Mouse (Mus musculus) midbrain, embryonic 10.5 days (tissue): ENCODE measurements around the gene Fntb. TPM values are rescaled to one million over a fixed set of nuclear protein-coding genes. Genes with fewer than 3 reads are reported as not detected.

Experiments
- DNase-seq: peaks from one replicate; pipeline ENCODE4 v3.0.0-alpha.2; 2017; ENCODE audit warnings: low spot score
- H3K27ac ChIP-seq: fragments of 300-500 bp; sonication (generic); replicated peaks from 2 replicates; pipeline ENCODE4 v1.5.1; 2016; ENCODE audit warnings: mild to moderate bottlenecking
- H3K27me3 ChIP-seq: fragments of 300-500 bp; sonication (generic); 2 replicates; pipeline ENCODE4 v1.6.1; 2016; ENCODE audit warnings: low read depth, mild to moderate bottlenecking; ENCODE audit not compliant: poor library complexity, severe bottlenecking
- H3K36me3 ChIP-seq: fragments of 300-500 bp; sonication (generic); 2 replicates; pipeline ENCODE4 v1.6.1; 2016; ENCODE audit warnings: mild to moderate bottlenecking, moderate library complexity
- H3K4me1 ChIP-seq: fragments of 300-500 bp; sonication (generic); 2 replicates; pipeline ENCODE4 v1.6.1; 2016
- H3K4me3 ChIP-seq: fragments of 300-500 bp; sonication (generic); 2 replicates; pipeline ENCODE4 v1.5.1; 2016; ENCODE audit warnings: mild to moderate bottlenecking, moderate library complexity
- H3K9me3 ChIP-seq: fragments of 300-500 bp; sonication (generic); replicated peaks from 2 replicates; pipeline ENCODE4 v1.6.1; 2016; ENCODE audit warnings: mild to moderate bottlenecking
- WGBS: fragments of 180-500 bp; shearing (Covaris S2); methylation state at CpG from one replicate; pipeline ENCODE4 v1.1.7; 2016; 5-methylcytosine and 5-hydroxymethylcytosine counted together
- polyA plus RNA-seq: library from polyadenylated mRNA; unstranded; fragments of >200 nt; fragmentation: Nextera tagmentation; extraction: Ambion mirVana; gene quantifications from 2 replicates; pipeline ENCODE4 v1.2.1, GENCODE M21; 2016

Fntb gene
- polyA plus RNA-seq, 1 experiment from 2014 or later: 49.9 TPM

- H3K4me3 ChIP-seq: no peak overlapping the region
- no peak overlapping the region for H3K27ac ChIP-seq
- H3K36me3 ChIP-seq: peaks cover 3% of the 10 kb centered on the region; the same call in 1 of the 2 replicates
- WGBS: 87% methylated on average over 10 of the region's 10 CpGs
- no peaks in the 10 kb centered on the region for H3K27me3 ChIP-seq
- peaks cover 6% of the 10 kb centered on the region; the same call in 1 of the 2 replicates for H3K4me1 ChIP-seq
- no peaks in the 10 kb centered on the region for H3K9me3 ChIP-seq
- no peak for DNase-seq
These were observed 161.1 kb downstream of the Fntb start for GRCm38 (mm10) chr12:76926338-76926945.

- no peak for DNase-seq
- Histone ChIP-seq H3K36me3 (peaks cover 3% of the 10 kb centered on the region; the same call in 1 of the 2 replicates), H3K4me1 (peaks cover 6% of the 10 kb centered on the region; the same call in 1 of the 2 replicates)
These were observed 161.6 kb downstream of the Fntb start for GRCm38 (mm10) chr12:76927012-76927411.

GRCm38 (mm10) chr12:76927539-76927938, 162.2 kb downstream of the Fntb start:
- no peak for DNase-seq
- 68% methylated on average over 10 of the region's 10 CpGs for WGBS
- Histone ChIP-seq H3K9me3 (no peaks in the 10 kb centered on the region), H3K27me3 (no peaks in the 10 kb centered on the region), H3K36me3 (peaks cover 6% of the 10 kb centered on the region; the same call in 1 of the 2 replicates), H3K4me1 (peaks cover 6% of the 10 kb centered on the region; the same call in 1 of the 2 replicates), H3K4me3 (no peak overlapping the region), H3K27ac (no peak overlapping the region)

More at GRCm38 (mm10) chr12:76927012-76927411, 161.6 kb downstream of the Fntb start:
- H3K4me3 ChIP-seq: no peak overlapping the region
- H3K9me3 ChIP-seq: no peaks in the 10 kb centered on the region
- H3K27ac ChIP-seq: no peak overlapping the region
- no peaks in the 10 kb centered on the region for H3K27me3 ChIP-seq
- 85% methylated on average over 3 of the region's 3 CpGs for WGBS

- Histone ChIP-seq H3K4me3 (no peak overlapping the region), H3K4me1 (peaks cover 6% of the 10 kb centered on the region; the same call in 1 of the 2 replicates), H3K27me3 (no peaks in the 10 kb centered on the region), H3K9me3 (no peaks in the 10 kb centered on the region), H3K36me3 (peaks cover 12% of the 10 kb centered on the region), H3K27ac (no peak overlapping the region)
- WGBS: 63% methylated on average over 6 of the region's 6 CpGs
- DNase-seq: no peak
These were observed 164.8 kb downstream of the Fntb start for GRCm38 (mm10) chr12:76930177-76930576.

- Histone ChIP-seq H3K4me1 (peaks cover 6% of the 10 kb centered on the region; the same call in 1 of the 2 replicates), H3K36me3 (peaks cover 29% of the 10 kb centered on the region), H3K27ac (peak overlapping the region; percentile 38; the same call in 1 of the 2 replicates), H3K27me3 (no peaks in the 10 kb centered on the region), H3K9me3 (no peaks in the 10 kb centered on the region), H3K4me3 (no peak overlapping the region)
- DNase-seq: no peak
- 88% methylated on average over 14 of the region's 14 CpGs for WGBS
These were observed 166.6 kb downstream of the Fntb start for GRCm38 (mm10) chr12:76931739-76932687.

- Histone ChIP-seq H3K4me3 (no peak overlapping the region), H3K4me1 (peaks cover 6% of the 10 kb centered on the region; the same call in 1 of the 2 replicates), H3K27me3 (no peaks in the 10 kb centered on the region), H3K27ac (no peak overlapping the region), H3K36me3 (peaks cover 35% of the 10 kb centered on the region), H3K9me3 (no peaks in the 10 kb centered on the region)
- 88% methylated on average over 6 of the region's 6 CpGs for WGBS
- no peak for DNase-seq
These were observed 167.3 kb downstream of the Fntb start for GRCm38 (mm10) chr12:76932688-76933060.

- DNase-seq: no peak
- peaks cover 53% of the 10 kb centered on the region for H3K36me3 ChIP-seq
- no peak overlapping the region for H3K4me3 ChIP-seq
- peaks cover 4% of the 10 kb centered on the region; the same call in 1 of the 2 replicates for H3K4me1 ChIP-seq
- WGBS: 90% methylated on average over 3 of the region's 3 CpGs
- no peak overlapping the region for H3K27ac ChIP-seq
- H3K27me3 ChIP-seq: no peaks in the 10 kb centered on the region
- no peaks in the 10 kb centered on the region for H3K9me3 ChIP-seq
These were observed 169.0 kb downstream of the Fntb start for GRCm38 (mm10) chr12:76934438-76934837.

- Histone ChIP-seq H3K36me3 (peaks cover 68% of the 10 kb centered on the region), H3K27me3 (no peaks in the 10 kb centered on the region), H3K4me3 (no peak overlapping the region), H3K9me3 (no peaks in the 10 kb centered on the region), H3K27ac (no peak overlapping the region), H3K4me1 (no peaks in the 10 kb centered on the region)
- DNase-seq: no peak
- 93% methylated on average over 10 of the region's 10 CpGs for WGBS
These were observed 170.8 kb downstream of the Fntb start for GRCm38 (mm10) chr12:76936211-76936610.

- Histone ChIP-seq H3K9me3 (no peaks in the 10 kb centered on the region), H3K27ac (no peak overlapping the region), H3K4me3 (no peak overlapping the region), H3K4me1 (no peaks in the 10 kb centered on the region), H3K27me3 (no peaks in the 10 kb centered on the region), H3K36me3 (peaks cover 81% of the 10 kb centered on the region)
- WGBS: 93% methylated on average over 6 of the region's 6 CpGs
- DNase-seq: no peak
These were observed 172.6 kb downstream of the Fntb start for GRCm38 (mm10) chr12:76938013-76938412.

GRCm38 (mm10) chr12:76941524-76941923, 176.1 kb downstream of the Fntb start:
- Histone ChIP-seq H3K4me3 (no peak overlapping the region), H3K27ac (no peak overlapping the region), H3K27me3 (no peaks in the 10 kb centered on the region), H3K9me3 (no peaks in the 10 kb centered on the region), H3K4me1 (no peaks in the 10 kb centered on the region), H3K36me3 (peaks cover 100% of the 10 kb centered on the region)
- DNase-seq: no peak
- 80% methylated on average over 2 of the region's 2 CpGs for WGBS

- no peaks in the 10 kb centered on the region for H3K4me1 ChIP-seq
- H3K27me3 ChIP-seq: no peaks in the 10 kb centered on the region
- H3K36me3 ChIP-seq: peaks cover 100% of the 10 kb centered on the region
- H3K9me3 ChIP-seq: no peaks in the 10 kb centered on the region
- DNase-seq: no peak
- H3K27ac ChIP-seq: no peak overlapping the region
- H3K4me3 ChIP-seq: no peak overlapping the region
- 83% methylated on average over 2 of the region's 2 CpGs for WGBS
These were observed 177.1 kb downstream of the Fntb start for GRCm38 (mm10) chr12:76942476-76942875.

GRCm38 (mm10) chr12:76943046-76943445, 177.7 kb downstream of the Fntb start:
- no peaks in the 10 kb centered on the region for H3K4me1 ChIP-seq
- no peaks in the 10 kb centered on the region for H3K27me3 ChIP-seq
- no peaks in the 10 kb centered on the region for H3K9me3 ChIP-seq
- no peak for DNase-seq
- 94% methylated on average over 3 of the region's 3 CpGs for WGBS
- no peak overlapping the region for H3K4me3 ChIP-seq
- H3K36me3 ChIP-seq: peaks cover 100% of the 10 kb centered on the region
- no peak overlapping the region for H3K27ac ChIP-seq

GRCm38 (mm10) chr12:76943466-76943865, 178.1 kb downstream of the Fntb start:
- no peak overlapping the region for H3K27ac ChIP-seq
- DNase-seq: no peak
- H3K4me3 ChIP-seq: no peak overlapping the region
- WGBS: 93% methylated on average over 6 of the region's 6 CpGs
- peaks cover 100% of the 10 kb centered on the region for H3K36me3 ChIP-seq
- H3K9me3 ChIP-seq: no peaks in the 10 kb centered on the region
- no peaks in the 10 kb centered on the region for H3K27me3 ChIP-seq
- H3K4me1 ChIP-seq: no peaks in the 10 kb centered on the region
